Mouse (Mus musculus) right cerebral cortex, postnatal 36 days (tissue): ENCODE measurements around the gene Trio.

Experiments
- DNase-seq, 2 experiments: peaks; one replicate each; pipeline ENCODE4 v3.0.0; 2022; ENCODE audit warnings: low spot score in 2 of 2, mixed read lengths in 1 of 2

The Trio gene

DNA sequence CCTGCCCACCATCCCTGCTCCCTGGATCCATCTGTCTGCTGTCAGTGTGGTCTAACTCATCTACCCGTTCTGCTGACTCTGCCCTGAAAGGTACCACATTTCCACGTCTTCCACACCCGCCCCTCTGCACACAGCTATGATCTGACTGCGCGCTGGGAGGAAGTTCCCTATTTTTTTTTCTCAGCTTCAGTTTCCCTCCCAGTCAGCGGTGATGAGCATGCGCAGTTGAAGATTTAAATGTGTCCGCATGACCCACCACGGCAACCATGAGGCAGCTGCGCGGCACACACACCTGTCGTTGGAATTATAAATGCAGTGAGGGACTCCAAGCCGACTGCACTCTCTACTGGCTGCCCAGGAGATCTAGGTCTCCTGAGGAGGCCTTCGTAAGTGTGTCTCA lies 142.8 kb downstream of the Trio start:
- DNase-seq, result no peak

GRCm38 (mm10) chr15:27877831-27878230 lies 147.8 kb downstream of the Trio start:
- DNase-seq, result no peak

DNA sequence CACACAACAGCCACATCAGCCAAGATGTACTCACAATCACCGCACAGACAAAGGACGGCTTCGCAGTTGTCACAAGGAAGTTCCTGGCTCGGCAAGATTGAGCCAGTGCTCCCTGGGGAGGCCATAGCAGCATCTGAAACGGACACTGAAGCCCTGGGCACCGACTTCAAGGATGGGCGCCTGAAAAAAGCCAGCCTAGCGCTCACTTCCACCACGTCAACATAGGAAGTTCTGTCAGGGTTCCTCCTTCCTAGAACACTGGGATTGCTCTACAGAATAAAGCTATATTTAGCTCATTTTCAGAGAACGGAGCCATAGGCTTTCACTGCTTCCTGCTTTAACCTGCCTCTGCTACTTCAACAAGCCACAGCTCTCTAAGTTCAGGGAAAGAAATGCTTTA lies 149.3 kb downstream of the Trio start:
- no peak for DNase-seq

- no peak for DNase-seq
Measured at GRCm38 (mm10) chr15:27875753-27876152, 149.9 kb downstream of the Trio start.

GRCm38 (mm10) chr15:27873747-27874320 lies 151.8 kb downstream of the Trio start:
- no peak for DNase-seq

GRCm38 (mm10) chr15:27872286-27872685 lies 153.4 kb downstream of the Trio start:
- no peak for DNase-seq

DNA sequence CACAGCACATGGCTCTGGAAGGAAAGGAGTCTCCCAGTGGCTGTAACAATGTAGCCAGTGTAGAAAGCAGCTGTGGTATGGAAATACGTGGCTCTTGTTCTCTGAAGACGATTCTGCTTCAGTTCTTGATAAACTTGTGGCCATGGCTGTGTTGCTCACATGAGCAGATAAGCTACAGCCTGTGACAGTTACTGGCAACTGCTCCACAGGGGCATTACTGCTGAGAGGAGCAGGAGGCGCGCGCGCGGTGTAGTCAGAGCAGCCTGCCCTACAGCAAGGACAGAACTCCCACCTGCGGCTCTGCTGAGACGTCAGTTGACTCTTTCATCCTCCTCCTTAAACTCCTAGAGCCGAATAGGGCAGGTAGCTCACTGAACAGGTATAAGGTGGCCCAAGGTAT lies 153.9 kb downstream of the Trio start:
- DNase-seq, result no peak

GRCm38 (mm10) chr15:27871260-27871659 lies 154.4 kb downstream of the Trio start:
- no peak for DNase-seq

GRCm38 (mm10) chr15:27869001-27869400 lies 156.6 kb downstream of the Trio start:
- no peak for DNase-seq

DNA sequence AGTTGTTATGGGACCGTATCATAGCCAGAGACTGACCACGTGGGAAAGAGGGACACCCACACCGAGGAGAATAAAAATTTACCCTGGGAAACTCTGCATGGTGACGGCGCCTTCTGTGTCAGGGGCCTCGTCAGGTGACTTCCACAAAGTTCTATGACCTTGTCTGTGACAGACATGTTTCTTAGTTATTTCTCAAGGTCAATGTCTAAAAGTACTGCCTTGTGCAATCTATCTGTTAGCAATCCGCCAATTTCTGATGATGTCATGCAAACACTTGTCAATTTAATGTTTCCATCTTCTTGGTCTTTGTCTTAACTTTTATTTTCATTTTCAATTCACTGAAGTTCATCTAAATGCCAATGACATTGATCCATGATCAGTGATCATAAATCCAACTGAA lies 157.8 kb downstream of the Trio start:
- no peak for DNase-seq

DNA sequence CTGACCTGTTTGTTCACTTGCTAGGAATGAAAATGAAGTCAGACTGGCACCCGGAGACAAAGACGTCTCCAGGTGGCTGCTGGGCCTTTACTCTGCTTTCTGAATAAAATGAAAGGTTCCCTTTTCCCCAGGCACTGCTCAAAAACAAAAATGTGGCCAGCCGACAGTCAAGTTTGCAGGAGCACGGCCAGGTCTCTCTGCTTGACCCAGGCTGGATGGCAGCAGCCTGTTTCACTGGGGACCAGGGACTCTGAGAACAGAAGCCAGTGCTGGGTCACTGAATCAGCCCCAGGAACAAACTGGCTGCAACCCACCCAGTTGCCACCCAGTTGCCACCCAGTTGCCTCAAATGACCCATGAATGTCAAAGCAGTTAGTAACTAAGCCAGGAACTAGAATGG lies 159.2 kb downstream of the Trio start:
- DNase-seq, result no peak

DNA sequence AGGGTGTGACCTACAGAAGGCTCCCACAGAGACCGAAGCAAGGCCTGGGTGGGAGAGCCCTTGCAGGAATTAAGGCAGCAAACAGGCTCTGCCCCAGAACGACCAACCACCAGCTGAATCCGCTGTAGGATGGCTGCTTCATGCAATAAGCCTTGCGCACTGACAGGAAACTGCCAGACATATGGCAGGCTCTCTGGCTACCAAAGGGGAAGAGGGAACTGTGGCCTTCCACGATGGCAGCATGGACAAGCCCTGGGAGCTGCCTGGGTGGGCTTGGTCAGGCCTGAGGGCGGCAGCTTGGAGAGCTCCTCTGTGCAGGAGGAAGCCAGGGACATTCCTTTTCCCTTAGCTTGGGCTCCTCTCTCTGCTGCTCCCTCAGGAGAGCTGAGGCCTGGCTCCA lies 159.6 kb downstream of the Trio start:
- DNase-seq, result no peak

GRCm38 (mm10) chr15:27864397-27864796 lies 161.3 kb downstream of the Trio start:
- no peak for DNase-seq

GRCm38 (mm10) chr15:27862949-27863348 lies 162.7 kb downstream of the Trio start:
- DNase-seq, result no peak

GRCm38 (mm10) chr15:27860439-27860838 lies 165.2 kb downstream of the Trio start:
- DNase-seq, result no peak

GRCm38 (mm10) chr15:27859590-27859989 lies 166.1 kb downstream of the Trio start:
- DNase-seq, result no peak

DNA sequence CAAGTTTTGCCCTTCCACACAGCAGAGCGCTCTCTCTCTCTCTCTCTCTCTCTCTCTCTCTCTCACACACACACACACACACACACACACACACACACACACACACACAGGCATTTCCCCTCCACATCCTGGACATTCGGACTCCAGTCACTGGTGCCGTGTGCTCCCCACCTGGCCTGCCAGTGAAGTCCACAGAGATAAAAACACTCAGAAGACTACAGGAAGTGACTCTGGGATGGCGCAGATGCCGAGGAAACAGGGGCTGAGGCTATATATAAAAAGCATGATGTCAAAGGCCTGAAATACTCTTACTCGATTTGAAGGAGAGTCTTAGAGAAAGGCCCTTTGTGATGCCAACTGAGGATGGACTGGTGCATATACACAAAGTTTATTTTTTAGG lies 166.5 kb downstream of the Trio start:
- no peak for DNase-seq

GRCm38 (mm10) chr15:27858179-27858819 lies 167.3 kb downstream of the Trio start:
- no peak for DNase-seq

GRCm38 (mm10) chr15:27857242-27857641 lies 168.4 kb downstream of the Trio start:
- DNase-seq, result no peak

- no peak for DNase-seq
Measured at GRCm38 (mm10) chr15:27856050-27856787, 169.4 kb downstream of the Trio start.

DNA sequence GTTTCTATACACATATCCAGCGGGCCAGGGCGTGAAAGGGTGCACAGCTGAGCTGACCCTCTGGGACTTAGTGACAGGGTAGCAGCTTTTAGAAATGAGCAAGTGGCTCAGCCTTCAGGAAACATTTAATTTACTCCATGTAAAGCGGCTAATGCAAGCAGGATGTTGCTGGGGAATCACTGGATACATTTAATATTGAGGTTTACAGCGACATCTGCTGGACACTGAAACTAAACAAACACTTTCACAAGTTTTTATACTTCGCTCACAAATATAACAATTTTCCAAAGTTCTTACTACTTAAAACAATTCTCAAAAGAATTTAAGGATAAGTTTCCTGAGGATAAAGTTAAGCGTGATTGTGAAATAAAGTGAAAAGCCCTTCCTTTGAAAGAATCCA lies 174.3 kb downstream of the Trio start:
- DNase-seq, result no peak

DNA sequence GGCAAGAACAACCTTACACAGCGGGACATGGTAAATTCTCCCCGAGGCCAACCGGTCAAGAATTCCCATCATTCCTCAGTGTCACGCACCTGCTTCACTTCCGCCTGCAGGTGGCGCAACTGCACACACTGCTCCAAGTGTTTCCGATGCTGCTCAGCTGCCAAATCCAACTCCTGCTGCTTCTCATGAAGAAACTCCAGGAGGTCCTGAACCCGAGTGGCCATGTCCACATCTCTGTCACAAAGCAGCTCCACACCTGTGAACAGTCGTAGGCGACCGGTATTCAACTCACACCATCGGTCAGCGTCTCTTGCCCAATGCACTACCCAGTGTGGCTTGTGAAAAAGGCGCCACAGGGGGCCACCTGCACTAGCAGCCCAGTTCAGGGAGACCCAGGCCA lies 174.7 kb downstream of the Trio start:
- no peak for DNase-seq

- no peak for DNase-seq
Measured at GRCm38 (mm10) chr15:27849910-27850309, 175.7 kb downstream of the Trio start.
